Mouse (Mus musculus) E14TG2a.4 (cell line): Measurements from ENCODE around the gene 7420426K07Rik.

Experiments used
- CTCF ChIP-seq: conservative IDR thresholded peaks from 2 replicates; pipeline ENCODE4 v1.5.1; 2014; ENCODE audit warnings: low read length
- NANOG ChIP-seq: IDR thresholded peaks from 2 replicates; pipeline ENCODE4 v1.6.1; 2014; ENCODE audit warnings: borderline replicate concordance, low read length, mixed read lengths
- POU5F1 ChIP-seq: IDR thresholded peaks from 2 replicates; pipeline ENCODE4 v1.6.1; 2014; ENCODE audit warnings: low read length, borderline replicate concordance

DNA sequence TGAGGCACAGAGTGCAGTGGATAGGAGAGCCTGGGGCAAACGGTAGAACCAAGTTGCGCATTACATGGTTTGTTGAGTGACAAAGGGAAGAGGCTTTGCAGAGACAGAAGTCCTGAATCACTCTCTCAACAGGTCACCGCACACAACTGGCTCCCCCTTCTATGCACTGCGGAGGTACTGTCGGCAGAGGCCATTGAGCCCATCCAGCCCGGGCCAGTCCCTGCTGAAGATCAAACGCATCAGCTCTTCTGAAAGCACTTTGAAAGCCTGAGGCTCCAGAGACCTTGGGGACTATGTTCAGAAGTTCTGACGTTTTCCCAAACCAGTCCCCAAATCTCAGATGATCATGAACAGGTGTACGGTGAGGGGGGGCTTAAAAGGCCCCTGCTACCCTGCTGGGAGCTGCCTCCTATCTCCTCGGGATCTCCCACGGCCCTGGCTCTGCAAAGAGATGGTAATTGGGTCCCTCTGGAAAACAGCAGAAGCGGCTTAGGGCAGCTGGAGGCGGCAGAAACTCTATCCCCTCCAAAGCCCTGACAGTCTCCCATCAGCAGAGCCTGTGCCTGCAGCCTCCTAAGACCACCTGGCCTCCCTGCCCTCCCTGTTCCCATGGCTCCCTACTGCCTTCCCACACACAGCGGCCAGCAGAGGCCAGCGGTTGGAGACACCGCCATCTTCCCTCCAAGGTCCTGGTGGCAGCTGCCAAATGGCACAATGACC is 32.4 kb downstream of the 7420426K07Rik start:
- TF ChIP-seq CTCF = no peak
- TF ChIP-seq POU5F1 = no peak
- no peak for TF ChIP-seq NANOG
